Mouse (Mus musculus) megakaryocyte, embryonic 14.5 days (primary cell): Measurements from ENCODE around the gene Akt2. TPM values are rescaled to one million over a fixed set of nuclear protein-coding genes. Genes with fewer than 3 reads are reported as not detected.

Experiments
- H3K27me3 ChIP-seq: replicated peaks from 2 replicates; pipeline ENCODE3; 2012; ENCODE audit warnings: inconsistent platforms
- H3K36me3 ChIP-seq: replicated peaks from 2 replicates; pipeline ENCODE3; 2012; ENCODE audit warnings: low read length, inconsistent platforms, mixed read lengths
- H3K4me1 ChIP-seq: 2 replicates; pipeline ENCODE4 v1.6.1; 2012; ENCODE audit warnings: inconsistent platforms
- H3K4me3 ChIP-seq: replicated peaks from 2 replicates; pipeline ENCODE3; 2012; ENCODE audit warnings: moderate library complexity, mild to moderate bottlenecking, inconsistent platforms
- H3K9me3 ChIP-seq: 2 replicates; pipeline ENCODE4 v1.6.1; 2012; ENCODE audit warnings: inconsistent platforms
- FLI1 ChIP-seq: IDR thresholded peaks from 2 replicates; pipeline ENCODE4 v1.6.1; 2012; ENCODE audit warnings: low read length, inconsistent platforms, mixed read lengths
- GATA1 ChIP-seq: IDR thresholded peaks from 3 replicates; pipeline ENCODE4 v1.6.1; 2012; ENCODE audit warnings: mixed read lengths, low read length, inconsistent platforms, borderline replicate concordance
- polyA plus RNA-seq: library from polyadenylated mRNA; stranded (reverse); fragments of >175 nt; gene quantifications from 2 replicates; pipeline ENCODE4 v1.2.3, GENCODE M21; 2012; ENCODE audit warnings: low replicate concordance; ENCODE audit not compliant: insufficient read depth

Akt2 gene
- polyA plus RNA-seq, result 72.3 and 86.4 TPM in 2 replicates

- Histone ChIP-seq H3K36me3 (peaks cover 35% of the 10 kb centered on the region), H3K4me3 (peak within 1 kb of the TSS; percentile 96), H3K27me3 (no peaks in the 10 kb centered on the region), H3K4me1 (peaks cover 57% of the 10 kb centered on the region), H3K9me3 (no peaks in the 10 kb centered on the region)
- no peak for TF ChIP-seq FLI1
- TF ChIP-seq GATA1, result no peak
These were observed at the start of gene Akt2 for GRCm38 (mm10) chr7:27591266-27592216. Gene Akt2, plus strand, starts transcription at chr7:27591552.

DNA sequence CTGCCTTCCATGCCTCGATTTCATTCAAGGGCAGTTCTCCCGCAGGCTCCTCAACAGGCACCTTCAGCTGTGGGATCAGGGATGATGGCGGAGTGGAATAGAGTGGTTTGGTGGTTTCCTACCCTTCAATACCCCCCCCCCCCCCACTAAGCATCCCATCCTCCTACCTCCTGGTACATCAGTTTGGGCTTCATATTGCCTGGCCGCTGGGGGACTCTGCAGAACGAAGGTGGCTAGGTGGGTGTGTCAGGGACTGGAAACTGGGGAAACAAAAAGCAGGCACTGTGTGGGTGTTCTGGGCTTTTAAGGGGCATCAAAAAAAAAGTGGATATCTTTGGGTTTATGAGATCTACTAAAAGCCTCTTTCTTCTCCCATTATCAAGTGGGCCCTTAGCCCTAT, 49.4 kb upstream of the Akt2 start:
- H3K27me3 ChIP-seq, result peaks cover 5% of the 10 kb centered on the region
- H3K36me3 ChIP-seq, result peaks cover 30% of the 10 kb centered on the region
- no peaks in the 10 kb centered on the region for H3K9me3 ChIP-seq
- H3K4me1 ChIP-seq, result peaks cover 59% of the 10 kb centered on the region
- peak overlapping the region; percentile 93 for H3K4me3 ChIP-seq
- TF ChIP-seq GATA1 (no peak), FLI1 (no peak)

DNA sequence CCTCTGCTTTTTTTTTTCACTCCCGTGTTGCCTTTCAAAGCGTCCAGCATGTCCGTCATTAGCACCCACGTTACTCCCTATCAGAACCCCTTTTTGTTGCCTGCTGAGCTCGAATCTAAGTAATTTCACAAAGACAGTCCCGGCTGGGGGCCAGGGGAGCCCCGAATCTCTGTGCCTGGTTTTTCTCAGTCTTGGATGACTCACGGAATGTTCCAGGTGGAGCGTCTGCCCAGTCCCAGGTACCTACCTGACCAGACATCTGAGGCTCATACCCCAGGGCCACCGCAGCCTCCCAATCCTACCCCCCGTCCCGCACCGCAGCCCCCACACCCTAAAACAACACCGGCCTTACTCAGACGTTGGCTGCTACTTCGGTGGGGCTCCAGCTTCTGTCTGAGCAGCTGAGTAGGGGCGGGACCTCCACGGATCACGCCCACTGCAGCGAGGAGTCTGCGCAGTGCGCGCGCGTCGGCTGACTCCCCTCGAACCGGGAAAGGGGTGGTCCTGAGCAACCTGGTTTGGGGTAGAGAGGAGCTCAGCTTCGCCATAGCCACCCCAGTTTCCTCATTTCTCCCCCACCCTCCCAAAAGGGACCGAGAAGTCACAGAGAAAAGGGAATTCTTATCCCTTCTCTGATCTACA, 48.8 kb upstream of the Akt2 start:
- Histone ChIP-seq H3K36me3 (peaks cover 25% of the 10 kb centered on the region), H3K27me3 (peaks cover 5% of the 10 kb centered on the region), H3K4me3 (peak overlapping the region; percentile 93), H3K9me3 (no peaks in the 10 kb centered on the region), H3K4me1 (peaks cover 59% of the 10 kb centered on the region)
- no peak for TF ChIP-seq FLI1
- TF ChIP-seq GATA1, result no peak

GRCm38 (mm10) chr7:27543065-27543464, 48.3 kb upstream of the Akt2 start:
- peak overlapping the region; percentile 93 for H3K4me3 ChIP-seq
- peaks cover 19% of the 10 kb centered on the region for H3K36me3 ChIP-seq
- H3K27me3 ChIP-seq, result peaks cover 5% of the 10 kb centered on the region
- no peak for TF ChIP-seq FLI1
- TF ChIP-seq GATA1, result no peak
- H3K4me1 ChIP-seq, result peaks cover 59% of the 10 kb centered on the region
- no peaks in the 10 kb centered on the region for H3K9me3 ChIP-seq

DNA sequence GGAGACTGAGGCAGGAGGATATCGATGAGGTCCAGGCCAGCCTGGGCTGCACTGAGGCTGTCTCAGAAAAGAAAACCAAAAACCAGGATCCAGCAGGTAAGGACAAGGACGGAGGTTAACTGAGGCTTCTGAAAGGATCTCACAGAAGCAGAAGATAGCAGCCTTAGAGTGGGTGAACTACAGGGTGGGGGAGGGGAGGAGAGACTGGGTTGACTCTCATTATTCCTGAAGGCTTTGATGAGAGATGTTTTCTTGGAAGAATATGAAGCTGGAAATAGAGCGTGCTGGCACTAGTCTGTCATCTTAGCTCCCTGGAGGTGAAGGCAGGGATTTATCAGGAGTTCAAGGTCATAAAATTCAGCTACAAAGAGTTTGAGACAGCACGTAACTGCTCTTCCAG, 47.5 kb upstream of the Akt2 start:
- Histone ChIP-seq H3K4me1 (peaks cover 58% of the 10 kb centered on the region), H3K9me3 (no peaks in the 10 kb centered on the region), H3K36me3 (peaks cover 19% of the 10 kb centered on the region)

GRCm38 (mm10) chr7:27544675-27545370, 46.5 kb upstream of the Akt2 start:
- H3K4me3 ChIP-seq, result peak overlapping the region; percentile 65
- TF ChIP-seq FLI1 (no peak), GATA1 (no peak)

More for the DNA sequence above, 47.5 kb upstream of the Akt2 start:
- Histone ChIP-seq H3K4me3 (no peak overlapping the region), H3K27me3 (peaks cover 5% of the 10 kb centered on the region)
- TF ChIP-seq FLI1 (no peak), GATA1 (no peak)

DNA sequence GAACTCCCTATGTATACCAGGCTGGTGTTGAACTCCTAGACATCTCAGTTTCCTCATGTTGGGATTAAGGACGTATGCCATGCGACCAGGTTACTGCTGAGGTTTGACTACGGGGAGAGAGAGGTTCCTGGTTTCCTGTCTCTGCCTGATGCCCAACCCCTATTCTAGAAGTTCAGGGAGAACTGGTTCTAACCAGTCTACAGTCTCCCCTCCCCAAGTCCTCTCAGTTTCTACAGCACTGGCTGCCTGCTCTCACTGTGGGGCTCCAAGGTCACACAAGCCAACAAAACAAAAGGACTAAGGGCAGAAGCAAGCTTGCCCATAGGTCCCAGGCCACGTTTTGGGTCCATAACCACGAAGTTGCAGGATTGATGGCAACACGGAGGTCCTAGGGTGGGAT, 41.8 kb upstream of the Akt2 start:
- peaks cover 1% of the 10 kb centered on the region for H3K36me3 ChIP-seq
- H3K4me1 ChIP-seq, result peaks cover 47% of the 10 kb centered on the region
- no peaks in the 10 kb centered on the region for H3K9me3 ChIP-seq
- no peaks in the 10 kb centered on the region for H3K27me3 ChIP-seq
- H3K4me3 ChIP-seq, result peak overlapping the region; percentile 10
- TF ChIP-seq GATA1, result no peak
- TF ChIP-seq FLI1, result no peak

More at GRCm38 (mm10) chr7:27544675-27545370, 46.5 kb upstream of the Akt2 start:
- no peaks in the 10 kb centered on the region for H3K9me3 ChIP-seq
- no peaks in the 10 kb centered on the region for H3K27me3 ChIP-seq
- H3K36me3 ChIP-seq, result peaks cover 10% of the 10 kb centered on the region
- peaks cover 55% of the 10 kb centered on the region for H3K4me1 ChIP-seq

- H3K9me3 ChIP-seq, result no peaks in the 10 kb centered on the region
- H3K4me3 ChIP-seq, result peak overlapping the region; percentile 95
- peaks cover 21% of the 10 kb centered on the region for H3K36me3 ChIP-seq
- peaks cover 46% of the 10 kb centered on the region for H3K4me1 ChIP-seq
- no peak for TF ChIP-seq FLI1
- TF ChIP-seq GATA1, result no peak
- no peaks in the 10 kb centered on the region for H3K27me3 ChIP-seq
These were observed 39.3 kb upstream of the Akt2 start for GRCm38 (mm10) chr7:27552070-27552469.

DNA sequence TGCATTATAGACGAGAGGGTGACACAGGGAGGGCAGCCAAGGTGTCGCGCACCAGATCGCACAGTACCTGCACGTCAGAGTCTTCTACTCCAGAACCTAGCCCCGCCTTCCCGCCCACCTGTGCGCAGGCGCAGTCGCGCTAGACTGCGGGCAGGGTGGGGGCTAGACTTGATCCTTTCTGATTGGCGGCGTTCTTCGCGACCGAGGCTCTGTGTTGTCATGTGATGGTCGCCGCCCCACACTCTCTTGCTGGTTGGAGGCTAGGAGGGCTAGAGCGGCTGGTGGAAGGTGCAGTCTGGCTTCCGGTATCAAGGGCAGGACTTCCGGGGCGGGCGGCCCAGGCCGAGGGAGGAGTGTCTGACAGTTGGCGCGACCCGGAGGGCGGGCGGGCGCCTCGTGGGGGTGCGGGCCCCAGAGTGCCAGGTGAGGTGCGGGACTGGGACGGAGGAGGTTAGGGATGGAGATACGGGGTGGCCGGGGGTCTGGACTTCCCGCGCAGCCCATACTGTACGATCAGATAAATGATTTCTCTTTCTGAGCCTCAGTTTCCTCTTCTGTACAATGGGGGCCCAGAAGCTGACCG, 38.3 kb upstream of the Akt2 start, which contains the start of the genes Pld3 and 2310022A10Rik:
TSS of gene Pld3 (minus strand) at position 288 of the 583 bp plus-strand sequence.
TSS of gene 2310022A10Rik (plus strand) at position 303 of the 583 bp plus-strand sequence.
- Histone ChIP-seq H3K9me3 (no peaks in the 10 kb centered on the region), H3K4me3 (peak within 1 kb of the TSS; percentile 95), H3K4me1 (peaks cover 46% of the 10 kb centered on the region), H3K36me3 (peaks cover 21% of the 10 kb centered on the region), H3K27me3 (no peaks in the 10 kb centered on the region)
- no peak for TF ChIP-seq GATA1
- 0 out of 2 replicates have a peak, but pooled peaks have one; percentile 28 for TF ChIP-seq FLI1
